Mouse (Mus musculus): Measurements from ENCODE around the gene Igfbp2.

DNA sequence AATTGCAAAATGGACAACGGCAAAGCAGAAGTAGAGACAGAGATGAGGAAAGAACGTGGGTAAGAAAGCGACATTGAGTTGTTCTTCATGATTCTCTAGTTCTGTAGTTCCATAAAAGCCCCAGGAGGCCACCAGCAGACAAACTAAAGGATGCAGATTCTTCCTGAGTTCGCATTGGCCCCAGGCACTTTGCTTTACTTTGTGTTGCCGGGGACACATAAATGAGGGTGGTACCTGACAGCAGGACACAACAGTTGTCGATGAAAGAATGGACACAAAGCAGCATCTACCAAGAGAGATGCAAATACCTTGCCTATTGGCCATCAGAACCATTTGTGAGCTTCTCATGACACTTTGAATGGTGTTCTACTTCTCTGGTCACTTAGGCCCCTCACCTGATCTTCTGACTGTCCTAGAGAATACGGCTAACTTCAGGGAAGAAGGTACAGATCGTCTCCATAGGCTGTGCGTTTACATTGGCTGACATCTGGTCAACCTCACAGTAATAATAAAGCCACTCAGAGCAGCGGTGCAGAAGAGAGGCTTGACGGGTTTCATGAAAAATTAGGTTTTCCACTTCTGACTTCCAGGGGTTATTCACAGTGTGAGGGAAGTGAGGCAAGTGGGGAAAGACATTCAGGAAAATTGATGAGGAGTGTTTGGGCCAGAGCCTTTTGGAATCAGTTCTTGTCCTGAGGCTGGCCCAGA is 61.0 kb downstream of the Igfbp2 start:
- no peak for TF ChIP-seq GATA1 (IDR thresholded peaks at IDR 0.05; ENCODE audit: low read length)
- TF ChIP-seq TAL1 (IDR thresholded peaks at IDR 0.05; ENCODE audit: low read length) = no peak

Measured in erythroblast, embryonic 14.5 days (primary cell).